Mouse (Mus musculus): ENCODE measurements around the gene Acot7.

The Acot7 gene

DNA sequence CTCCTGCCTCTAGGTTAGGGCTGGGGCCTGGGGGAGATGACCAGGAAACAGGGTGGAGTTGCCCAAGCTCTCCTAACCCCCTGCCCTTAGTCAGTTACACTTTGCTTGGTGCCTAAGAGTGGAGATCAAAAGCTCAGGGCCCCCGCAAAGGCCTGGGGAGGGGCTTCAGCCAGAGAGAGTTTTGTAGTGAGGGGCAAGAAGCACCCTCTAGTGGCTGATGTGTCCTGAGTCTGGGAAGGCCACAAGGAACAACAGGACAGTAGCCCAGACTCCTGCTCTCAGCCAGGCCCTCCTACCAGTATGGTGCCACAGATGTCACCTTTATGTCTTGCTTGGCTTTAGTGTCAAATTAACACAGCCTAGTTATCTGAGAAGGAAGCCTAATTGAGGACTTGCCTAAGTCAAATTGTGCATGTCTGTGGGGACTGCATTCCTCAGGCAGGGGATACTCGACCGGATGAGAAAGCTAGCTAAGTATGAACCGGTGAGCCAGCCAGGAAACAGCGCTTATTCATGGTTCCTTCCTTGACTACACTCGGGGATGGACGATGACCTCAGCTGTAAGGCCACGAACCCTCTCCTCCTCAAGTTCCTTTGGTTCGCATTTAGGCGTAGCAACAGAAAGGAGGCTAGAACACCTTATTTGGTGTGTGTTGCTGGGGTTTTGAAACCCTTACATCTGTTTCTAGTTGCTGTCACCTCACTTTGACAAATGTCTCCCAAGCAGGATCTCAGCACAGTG, 116.4 kb downstream of the Acot7 start:
- in situ Hi-C loops (cut with MboI, MseI), result no loop called here

DNA sequence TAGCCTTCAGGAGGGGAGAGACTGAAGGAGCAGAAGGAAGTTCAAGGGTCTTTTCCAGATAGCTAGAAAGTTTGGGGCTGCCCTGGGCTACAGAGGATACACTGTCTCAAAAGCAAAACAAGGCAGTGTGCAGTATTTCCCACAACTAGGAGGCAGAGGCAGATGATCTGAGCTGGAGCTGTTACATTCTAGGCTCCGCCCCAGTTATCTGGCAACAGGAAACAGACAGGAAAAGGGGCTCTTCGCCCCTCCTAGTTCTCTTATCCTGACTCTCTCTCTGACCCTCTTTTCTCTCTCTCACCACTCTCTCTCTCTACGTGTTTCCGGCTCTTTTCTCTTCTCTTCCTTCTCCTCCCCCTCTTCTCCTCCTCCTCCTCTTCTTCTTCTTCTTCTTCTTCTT, 118.0 kb downstream of the Acot7 start:
- in situ Hi-C loops (cut with MboI, MseI), result no loop called here

DNA sequence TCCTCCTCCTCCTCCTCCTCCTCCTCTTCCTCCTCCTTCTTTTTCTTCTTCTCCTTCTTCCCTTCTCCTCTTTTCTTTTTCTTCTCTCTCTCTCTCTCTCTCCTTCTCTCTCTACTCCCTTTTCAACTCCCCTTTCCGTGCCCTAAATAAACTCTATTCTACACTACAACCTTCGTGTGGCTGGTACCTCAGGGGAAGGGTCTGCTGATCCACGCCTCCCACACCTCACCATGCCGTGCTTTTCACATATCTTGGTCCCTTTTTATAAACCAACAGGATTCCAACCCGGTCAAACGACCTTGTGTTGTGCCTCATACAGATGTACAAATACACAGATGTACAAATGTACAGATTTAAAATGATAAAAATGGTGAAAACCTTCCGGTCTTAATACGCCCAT, 118.4 kb downstream of the Acot7 start:
- in situ Hi-C loops (cut with MboI, MseI), result no loop called here

GRCm38 (mm10) chr4:152296874-152297861, 119.2 kb downstream of the Acot7 start, which contains the start of gene Icmt:
Gene Icmt, plus strand, starts transcription at chr4:152297227.
- in situ Hi-C loops (cut with MboI, MseI), result no loop called here

GRCm38 (mm10) chr4:152298836-152299235, 120.9 kb downstream of the Acot7 start:
- in situ Hi-C loops (cut with MboI, MseI), result no loop called here

DNA sequence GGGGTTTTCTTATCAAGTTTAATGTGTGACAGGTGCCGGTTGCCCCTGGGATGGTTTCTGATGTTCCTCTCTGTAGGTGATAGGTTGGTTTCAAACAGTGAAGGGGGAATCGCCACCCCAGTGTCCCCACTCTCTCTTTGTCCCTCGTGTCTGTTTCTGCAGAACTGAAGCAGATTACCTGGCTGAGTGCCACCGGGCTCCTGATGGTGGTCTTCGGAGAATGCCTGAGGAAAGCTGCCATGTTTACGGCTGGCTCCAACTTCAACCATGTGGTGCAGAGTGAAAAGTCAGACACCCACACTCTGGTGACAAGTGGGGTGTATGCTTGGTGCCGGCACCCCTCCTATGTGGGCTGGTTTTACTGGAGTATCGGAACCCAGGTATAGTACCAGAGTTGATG, 122.4 kb downstream of the Acot7 start:
- in situ Hi-C loops (cut with MboI, MseI), result loop anchor here (25.0 kb wide), 1 partner anchor 1662 kb away; the partner anchor contains the start of gene A430005L14Rik

DNA sequence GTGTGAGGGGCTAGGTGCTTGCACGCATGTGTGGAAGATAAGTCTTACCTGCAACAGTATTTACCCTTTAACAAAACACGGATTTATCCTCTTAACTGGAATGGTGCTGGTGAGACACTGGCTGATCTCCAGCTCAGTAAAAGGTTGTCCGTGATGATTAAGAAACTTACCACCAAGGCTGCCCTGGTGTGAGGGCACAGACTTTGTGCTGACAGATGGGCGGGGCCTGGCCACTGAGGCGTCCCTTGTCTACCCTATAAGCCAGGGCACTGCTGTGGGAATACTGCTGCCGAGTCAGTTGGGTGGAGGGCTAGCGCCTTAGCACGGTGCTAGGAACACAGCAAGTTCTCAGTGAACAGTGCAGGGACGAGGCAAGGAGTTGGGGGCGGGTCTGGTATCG, 124.1 kb downstream of the Acot7 start:
- in situ Hi-C loops (cut with MboI, MseI), result loop anchor here (25.0 kb wide), 1 partner anchor 1660 kb away; the partner anchor contains the start of gene A430005L14Rik

DNA sequence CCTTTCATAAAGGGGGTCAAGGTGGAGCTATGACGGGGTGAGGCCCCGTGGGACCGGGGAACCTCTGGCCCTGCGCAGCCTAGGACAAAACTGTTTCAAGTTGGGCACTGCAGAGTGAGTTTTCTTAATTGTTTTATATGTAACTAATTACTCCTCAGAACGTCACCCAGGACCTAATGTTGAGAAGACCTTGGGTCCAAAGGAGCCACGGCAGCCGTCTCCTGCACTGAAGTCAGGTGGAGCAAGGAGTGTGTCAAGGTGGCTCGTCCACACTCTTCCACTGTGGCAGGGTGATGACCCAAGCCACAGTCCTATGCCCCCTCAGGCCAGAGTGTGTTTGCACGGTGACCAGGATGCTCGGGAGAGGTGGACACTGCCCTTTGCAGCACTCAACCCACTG, 125.2 kb downstream of the Acot7 start:
- in situ Hi-C loops (cut with MboI, MseI), result loop anchor here (25.0 kb wide), 1 partner anchor 1659 kb away; the partner anchor contains the start of gene A430005L14Rik

DNA sequence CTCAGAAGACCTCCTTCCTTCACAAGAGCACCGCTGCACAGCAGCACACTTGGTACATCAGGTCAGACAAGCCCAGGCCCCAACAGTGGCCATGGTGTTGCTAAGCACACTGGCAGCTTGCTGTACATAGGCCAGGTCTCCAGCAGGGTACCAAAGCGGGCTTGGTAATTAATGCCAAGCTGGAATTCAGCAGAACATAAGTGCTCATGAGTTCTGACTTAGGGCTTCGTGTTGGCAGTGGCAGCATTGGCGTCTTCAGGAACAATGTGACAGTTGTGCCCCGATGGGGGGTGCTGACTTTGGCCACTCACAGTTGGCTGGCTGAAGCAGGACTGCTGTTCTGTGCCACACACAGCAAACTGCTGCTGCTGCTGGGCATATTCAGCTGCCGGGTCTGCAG, 126.8 kb downstream of the Acot7 start:
- in situ Hi-C loops (cut with MboI, MseI), result loop anchor here (25.0 kb wide), 1 partner anchor 1658 kb away; the partner anchor contains the start of gene A430005L14Rik

GRCm38 (mm10) chr4:152305991-152306390, 128.1 kb downstream of the Acot7 start:
- in situ Hi-C loops (cut with MboI, MseI), result loop anchor here (25.0 kb wide), 1 partner anchor 1656 kb away; the partner anchor contains the start of gene A430005L14Rik

GRCm38 (mm10) chr4:152307542-152307941, 129.6 kb downstream of the Acot7 start:
- in situ Hi-C loops (cut with MboI, MseI), result loop anchor here (25.0 kb wide), 1 partner anchor 1655 kb away; the partner anchor contains the start of gene A430005L14Rik

DNA sequence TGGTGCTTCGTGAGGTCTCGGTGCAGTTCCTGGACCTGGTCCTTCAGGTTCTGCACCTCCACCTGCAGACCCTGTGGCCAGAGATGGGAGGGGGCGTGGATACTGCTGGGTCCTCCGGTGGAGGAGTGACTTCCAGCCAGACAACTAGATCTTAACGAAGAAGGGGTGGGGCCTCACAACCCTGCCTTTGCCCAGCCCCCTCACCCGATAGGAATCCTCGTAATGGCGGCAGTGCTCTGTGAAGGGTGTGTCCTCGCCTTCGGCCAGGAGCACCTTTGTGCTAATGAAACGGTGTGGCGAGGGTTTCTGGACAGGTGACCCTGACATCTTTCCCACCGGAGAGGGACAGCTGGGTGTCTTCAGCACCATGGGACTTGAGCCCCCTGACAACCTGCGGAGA, 134.3 kb downstream of the Acot7 start:
- in situ Hi-C loops (cut with MboI, MseI), result loop anchor here (25.0 kb wide), 1 partner anchor 1650 kb away; the partner anchor contains the start of gene A430005L14Rik

- in situ Hi-C loops (cut with MboI, MseI), result loop anchor here (25.0 kb wide), 1 partner anchor 1649 kb away; the partner anchor contains the start of gene A430005L14Rik
Observed at GRCm38 (mm10) chr4:152313211-152313632, 135.3 kb downstream of the Acot7 start.

GRCm38 (mm10) chr4:152313934-152314333, 136.0 kb downstream of the Acot7 start:
- in situ Hi-C loops (cut with MboI, MseI), result loop anchor here (25.0 kb wide), 1 partner anchor 1648 kb away; the partner anchor contains the start of gene A430005L14Rik

GRCm38 (mm10) chr4:152315498-152316213, 137.7 kb downstream of the Acot7 start:
- in situ Hi-C loops (cut with MboI, MseI), result loop anchor here (25.0 kb wide), 1 partner anchor 1647 kb away; the partner anchor contains the start of gene A430005L14Rik

DNA sequence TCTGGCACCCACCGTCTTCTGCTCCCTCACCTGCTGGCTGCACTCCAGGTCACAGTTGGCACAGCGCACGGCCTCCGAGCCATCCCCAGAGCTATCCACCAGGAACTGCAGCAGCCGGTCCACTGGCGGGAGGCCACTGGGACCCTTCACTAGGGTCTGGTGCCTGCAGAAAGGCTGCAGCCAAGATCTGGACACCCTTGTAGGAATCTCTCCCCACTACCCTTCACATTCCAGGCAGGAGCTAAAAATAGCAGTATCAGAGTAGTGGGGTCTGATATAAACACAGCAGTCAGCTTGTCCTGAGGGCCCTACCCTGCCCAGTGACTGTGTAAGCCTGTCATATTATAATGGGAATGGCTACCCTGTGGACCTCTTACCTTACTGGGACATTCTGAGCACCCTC, 139.7 kb downstream of the Acot7 start:
- in situ Hi-C loops (cut with MboI, MseI), result loop anchor here (25.0 kb wide), 1 partner anchor 1645 kb away; the partner anchor contains the start of gene A430005L14Rik

GRCm38 (mm10) chr4:152318517-152319234, 140.7 kb downstream of the Acot7 start, which contains the start of gene Rnf207:
Gene Rnf207, minus strand, starts transcription at chr4:152318993.
- in situ Hi-C loops (cut with MboI, MseI), result loop anchor here (25.0 kb wide), 1 partner anchor 1644 kb away; the partner anchor contains the start of gene A430005L14Rik

Data from regulatory T cell (primary cell).